Mouse (Mus musculus): Measurements from ENCODE around the gene Tango6. TPM values are rescaled to one million over a fixed set of nuclear protein-coding genes. Genes with fewer than 3 reads are reported as not detected.
A peak's percentile ranks its signal among the peaks of the same experiment; 100 is the strongest.

Gene Tango6
- total RNA-seq, 1 experiment: 13.6 TPM

DNA sequence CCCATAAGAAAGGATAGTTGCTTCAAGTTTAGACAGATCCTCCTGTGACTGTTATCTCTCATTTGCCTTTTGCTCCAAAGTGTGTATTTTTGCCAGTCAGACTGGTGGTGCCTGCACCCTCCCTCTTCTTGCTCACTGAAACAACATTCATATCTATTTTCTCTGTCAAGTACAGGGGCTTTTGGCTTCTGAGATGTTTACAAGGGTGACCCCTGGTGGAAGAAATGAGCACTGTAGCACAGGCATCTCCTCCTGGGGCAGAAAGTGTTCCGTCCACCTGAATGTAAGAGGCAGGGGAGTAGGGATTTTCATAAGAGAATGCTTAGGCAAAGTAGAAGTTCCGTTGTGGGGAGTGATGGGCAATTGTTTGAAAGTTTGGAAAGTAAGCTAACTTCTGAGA, 35.5 kb upstream of the Tango6 start:
- TF ChIP-seq HCFC1 (IDR thresholded peaks at IDR 0.05; ENCODE audit: borderline replicate concordance, insufficient read depth, low read length) (no peak), ZNF384 (IDR thresholded peaks at IDR 0.05; ENCODE audit: low read depth, low read length) (no peak), MAFK (IDR thresholded peaks at IDR 0.05; ENCODE audit: insufficient read depth, low read depth, low read length) (no peak), ZC3H11A (IDR thresholded peaks at IDR 0.05; ENCODE audit: borderline replicate concordance, low read depth, low read length) (peak; percentile 92)
- peak; percentile 78 for DNase-seq (ENCODE audit: low read depth, low spot score)
- Histone ChIP-seq H3K27ac (ENCODE audit: insufficient read depth, low read depth, low read length, poor library complexity, severe bottlenecking) (no peak overlapping the region), H3K9ac (ENCODE audit: insufficient read depth, low read depth, low read length, poor library complexity, severe bottlenecking) (no peak overlapping the region), H3K9me3 (ENCODE audit: control insufficient read depth, insufficient read depth, low read depth, low read length) (no peaks in the 10 kb centered on the region), H3K4me3 (ENCODE audit: insufficient read depth in 1 of 2, low read depth in 1 of 2, low read length in 2 of 2, poor library complexity in 1 of 2, severe bottlenecking in 1 of 2) (no peak overlapping the region), H3K36me3 (ENCODE audit: control insufficient read depth, insufficient read depth, low read length, poor library complexity, severe bottlenecking) (peaks cover 26% of the 10 kb centered on the region), H3K4me1 (ENCODE audit: control insufficient read depth in 2 of 2, insufficient read depth in 2 of 2, low read length in 2 of 2, poor library complexity in 1 of 2) (peaks cover 11 to 17% of the 10 kb centered on the region in 2 experiments)
- in situ Hi-C loops (cut with MboI; ENCODE audit: low sequenced_read_pairs in 2 of 2, unreplicated experiment in 2 of 2): loop anchor here in 1 of 2 experiments (5.0 kb wide), 1 partner anchor 80 kb away; no protein-coding TSS in a partner anchor

DNA sequence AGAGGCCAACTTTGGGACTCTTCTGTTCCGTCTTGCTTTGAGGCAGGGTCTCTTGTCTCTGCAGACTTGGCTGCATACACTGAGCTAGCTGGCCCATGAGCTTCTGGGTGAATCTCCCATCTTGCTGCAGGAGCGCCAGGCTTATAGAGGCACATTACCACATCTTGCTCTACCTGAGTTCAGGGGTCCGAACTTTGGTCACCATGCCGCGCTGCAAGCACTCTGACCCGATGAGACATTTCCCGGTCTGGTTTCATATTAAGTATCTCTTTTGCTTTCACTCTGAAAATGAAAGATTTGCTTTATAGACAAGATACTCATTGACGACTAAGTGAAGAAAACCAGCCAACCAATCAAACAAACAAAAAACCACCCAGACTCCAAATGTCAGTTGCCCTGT, 34.4 kb upstream of the Tango6 start:
- no peak overlapping the region for H3K9ac ChIP-seq (ENCODE audit: insufficient read depth, low read depth, low read length, poor library complexity, severe bottlenecking)
- peaks cover 10 to 13% of the 10 kb centered on the region in 2 experiments for H3K4me1 ChIP-seq (ENCODE audit: control insufficient read depth in 2 of 2, insufficient read depth in 2 of 2, low read length in 2 of 2, poor library complexity in 1 of 2)
- no peak for TF ChIP-seq MAFK (IDR thresholded peaks at IDR 0.05; ENCODE audit: insufficient read depth, low read depth, low read length)
- no peaks in the 10 kb centered on the region for H3K9me3 ChIP-seq (ENCODE audit: control insufficient read depth, insufficient read depth, low read depth, low read length)
- peaks cover 29% of the 10 kb centered on the region for H3K36me3 ChIP-seq (ENCODE audit: control insufficient read depth, insufficient read depth, low read length, poor library complexity, severe bottlenecking)
- DNase-seq (ENCODE audit: low read depth, low spot score): no peak
- in situ Hi-C loops (cut with MboI; ENCODE audit: low sequenced_read_pairs in 2 of 2, unreplicated experiment in 2 of 2): loop anchor here in 1 of 2 experiments (5.0 kb wide), 1 partner anchor 81 kb away; no protein-coding TSS in a partner anchor
- no peak overlapping the region for H3K4me3 ChIP-seq (ENCODE audit: insufficient read depth in 1 of 2, low read depth in 1 of 2, low read length in 2 of 2, poor library complexity in 1 of 2, severe bottlenecking in 1 of 2)
- no peak overlapping the region for H3K27ac ChIP-seq (ENCODE audit: insufficient read depth, low read depth, low read length, poor library complexity, severe bottlenecking)

- DNase-seq (ENCODE audit: low read depth, low spot score): no peak
- Histone ChIP-seq H3K36me3 (ENCODE audit: control insufficient read depth, insufficient read depth, low read length, poor library complexity, severe bottlenecking) (peaks cover 47% of the 10 kb centered on the region), H3K27ac (ENCODE audit: insufficient read depth, low read depth, low read length, poor library complexity, severe bottlenecking) (no peak overlapping the region), H3K4me3 (ENCODE audit: insufficient read depth in 1 of 2, low read depth in 1 of 2, low read length in 2 of 2, poor library complexity in 1 of 2, severe bottlenecking in 1 of 2) (no peak overlapping the region), H3K9me3 (ENCODE audit: control insufficient read depth, insufficient read depth, low read depth, low read length) (no peaks in the 10 kb centered on the region), H3K4me1 (ENCODE audit: control insufficient read depth in 2 of 2, insufficient read depth in 2 of 2, low read length in 2 of 2, poor library complexity in 1 of 2) (peaks cover 0 to 2% of the 10 kb centered on the region in 2 experiments; a peak in 1 of 4 replicates), H3K9ac (ENCODE audit: insufficient read depth, low read depth, low read length, poor library complexity, severe bottlenecking) (no peak overlapping the region)
- TF ChIP-seq HCFC1 (IDR thresholded peaks at IDR 0.05; ENCODE audit: borderline replicate concordance, insufficient read depth, low read length) (no peak), CHD2 (IDR thresholded peaks at IDR 0.05; ENCODE audit: low read depth, low read length) (no peak), MAFK (IDR thresholded peaks at IDR 0.05; ENCODE audit: insufficient read depth, low read depth, low read length) (no peak), ZNF384 (IDR thresholded peaks at IDR 0.05; ENCODE audit: low read depth, low read length) (no peak), ZC3H11A (IDR thresholded peaks at IDR 0.05; ENCODE audit: borderline replicate concordance, low read depth, low read length) (no peak)
- in situ Hi-C loops (cut with MboI; ENCODE audit: low sequenced_read_pairs in 2 of 2, unreplicated experiment in 2 of 2): loop anchor here in 1 of 2 experiments (25.0 kb wide), 1 partner anchor 240 kb away; the partner anchor contains the start of gene Zfp90
Observed at GRCm38 (mm10) chr8:106651994-106652393, 30.9 kb upstream of the Tango6 start.

GRCm38 (mm10) chr8:106656046-106656445, 26.8 kb upstream of the Tango6 start:
- Histone ChIP-seq H3K9me3 (ENCODE audit: control insufficient read depth, insufficient read depth, low read depth, low read length) (no peaks in the 10 kb centered on the region), H3K4me3 (ENCODE audit: insufficient read depth in 1 of 2, low read depth in 1 of 2, low read length in 2 of 2, poor library complexity in 1 of 2, severe bottlenecking in 1 of 2) (no peak overlapping the region), H3K9ac (ENCODE audit: insufficient read depth, low read depth, low read length, poor library complexity, severe bottlenecking) (no peak overlapping the region), H3K27ac (ENCODE audit: insufficient read depth, low read depth, low read length, poor library complexity, severe bottlenecking) (no peak overlapping the region), H3K36me3 (ENCODE audit: control insufficient read depth, insufficient read depth, low read length, poor library complexity, severe bottlenecking) (peaks cover 59% of the 10 kb centered on the region), H3K4me1 (ENCODE audit: control insufficient read depth in 2 of 2, insufficient read depth in 2 of 2, low read length in 2 of 2, poor library complexity in 1 of 2) (peaks cover 0 to 2% of the 10 kb centered on the region in 2 experiments; a peak in 1 of 4 replicates)
- TF ChIP-seq ZNF384 (IDR thresholded peaks at IDR 0.05; ENCODE audit: low read depth, low read length) (no peak), CHD2 (IDR thresholded peaks at IDR 0.05; ENCODE audit: low read depth, low read length) (no peak), MAFK (IDR thresholded peaks at IDR 0.05; ENCODE audit: insufficient read depth, low read depth, low read length) (no peak), HCFC1 (IDR thresholded peaks at IDR 0.05; ENCODE audit: borderline replicate concordance, insufficient read depth, low read length) (no peak), ZC3H11A (IDR thresholded peaks at IDR 0.05; ENCODE audit: borderline replicate concordance, low read depth, low read length) (no peak)
- no peak for DNase-seq (ENCODE audit: low read depth, low spot score)
- in situ Hi-C loops (cut with MboI; ENCODE audit: low sequenced_read_pairs in 2 of 2, unreplicated experiment in 2 of 2): loop anchor here in 1 of 2 experiments (25.0 kb wide), 1 partner anchor 244 kb away; the partner anchor contains the start of gene Zfp90

GRCm38 (mm10) chr8:106672786-106673185, 10.1 kb upstream of the Tango6 start:
- Histone ChIP-seq H3K9me3 (ENCODE audit: control insufficient read depth, insufficient read depth, low read depth, low read length) (no peaks in the 10 kb centered on the region), H3K27ac (ENCODE audit: insufficient read depth, low read depth, low read length, poor library complexity, severe bottlenecking) (no peak overlapping the region), H3K9ac (ENCODE audit: insufficient read depth, low read depth, low read length, poor library complexity, severe bottlenecking) (no peak overlapping the region), H3K36me3 (ENCODE audit: control insufficient read depth, insufficient read depth, low read length, poor library complexity, severe bottlenecking) (peaks cover 23% of the 10 kb centered on the region), H3K4me3 (ENCODE audit: insufficient read depth in 1 of 2, low read depth in 1 of 2, low read length in 2 of 2, poor library complexity in 1 of 2, severe bottlenecking in 1 of 2) (no peak overlapping the region), H3K4me1 (ENCODE audit: control insufficient read depth in 2 of 2, insufficient read depth in 2 of 2, low read length in 2 of 2, poor library complexity in 1 of 2) (no peaks in the 10 kb centered on the region)
- no peak for TF ChIP-seq HCFC1 (IDR thresholded peaks at IDR 0.05; ENCODE audit: borderline replicate concordance, insufficient read depth, low read length)
- no peak for TF ChIP-seq ZC3H11A (IDR thresholded peaks at IDR 0.05; ENCODE audit: borderline replicate concordance, low read depth, low read length)
- no peak for TF ChIP-seq ZNF384 (IDR thresholded peaks at IDR 0.05; ENCODE audit: low read depth, low read length)
- in situ Hi-C loops (cut with MboI; ENCODE audit: low sequenced_read_pairs in 2 of 2, unreplicated experiment in 2 of 2): loop anchor here in 1 of 2 experiments (25.0 kb wide), 1 partner anchor 260 kb away; the partner anchor contains the start of gene Zfp90
- no peak for DNase-seq (ENCODE audit: low read depth, low spot score)

Data from ES-E14 (cell line).